ENCODE assay signal across 31 mouse cellular contexts in the genomic region with DNA sequence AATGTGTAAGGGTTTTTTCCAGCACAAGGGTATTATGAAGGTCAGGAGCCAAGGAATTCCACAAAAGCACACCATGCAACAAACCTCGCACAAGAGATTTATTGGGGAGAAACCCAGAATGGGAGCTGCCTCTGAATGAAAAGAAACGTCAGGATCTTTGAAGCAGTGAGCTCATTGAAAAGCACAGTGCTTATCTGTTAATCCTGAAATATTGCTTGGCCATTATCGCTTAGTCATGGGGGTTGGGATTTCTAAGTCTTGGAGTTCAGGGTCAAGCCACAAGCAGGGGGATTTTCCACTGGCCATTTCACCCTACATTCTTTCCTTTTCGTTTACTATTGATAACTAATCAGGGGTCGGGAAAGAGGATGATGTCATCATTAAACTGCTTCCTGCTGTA. TPM values are rescaled to one million over a fixed set of nuclear protein-coding genes. Genes with fewer than 3 reads are reported as not detected.
DNase-seq lines count a peak whose midpoint lies in the region; ATAC-seq and TF ChIP-seq lines count a peak whose summit lies in the region.
"Had no signal": no experiment of that assay in that cellular context is flagged by ENCODE, and none has a peak within 500 bp of the region (broad histone marks: within the 10 kb centered on the region; RNA-seq: fewer than 3 reads in every experiment).

No protein-coding gene starts in this region.

- ATAC-seq in hindbrain, embryonic 12.5 days (ENCODE audit: low FRiP score) = no peak

- H3K9me3 ChIP-seq in hindbrain, embryonic 10.5 days = no peaks in the 10 kb centered on the region
- no peaks in the 10 kb centered on the region for H3K9me3 ChIP-seq in hindbrain, embryonic 12.5 days (replicated peaks)
- H3K9me3 ChIP-seq in ES-Bruce4 (replicated peaks; ENCODE audit: control insufficient read depth, insufficient read depth, low read length, poor library complexity, severe bottlenecking) = no peaks in the 10 kb centered on the region
- H3K9me3 ChIP-seq: heart, embryonic 12.5 days; hindbrain, embryonic 13.5 days; limb, embryonic 10.5 days; liver, embryonic 15.5 days; lung, embryonic 15.5 days had no signal

- WGBS in hindbrain, embryonic 10.5 days = 47% methylated on average over 5 of the region's 5 CpGs
- 41% methylated on average over 5 of the region's 5 CpGs for WGBS in hindbrain, embryonic 12.5 days

- H3K9ac ChIP-seq in hindbrain, embryonic 12.5 days = no peak overlapping the region
- peak overlapping the region; percentile 47; the same call in 1 of the 2 replicates for H3K9ac ChIP-seq in ES-Bruce4 (ENCODE audit: low read depth, poor library complexity, severe bottlenecking)
- H3K9ac ChIP-seq: heart, embryonic 12.5 days; hindbrain, embryonic 13.5 days; liver, embryonic 15.5 days; lung, embryonic 15.5 days had no signal

- intact Hi-C loops in left cerebral cortex, postnatal 36 days (cut with DNase I) = no loop called here

- no peaks in the 10 kb centered on the region for H3K36me3 ChIP-seq in hindbrain, embryonic 10.5 days
- no peaks in the 10 kb centered on the region for H3K36me3 ChIP-seq in hindbrain, embryonic 12.5 days
- no peaks in the 10 kb centered on the region for H3K36me3 ChIP-seq in ES-Bruce4 (ENCODE audit: control insufficient read depth, insufficient read depth, low read length, poor library complexity, severe bottlenecking)
- H3K36me3 ChIP-seq: heart, embryonic 12.5 days; hindbrain, embryonic 13.5 days; limb, embryonic 10.5 days; liver, embryonic 15.5 days; lung, embryonic 15.5 days had no signal

- no peak overlapping the region for H3K4me3 ChIP-seq in hindbrain, embryonic 10.5 days
- no peak overlapping the region for H3K4me3 ChIP-seq in hindbrain, embryonic 12.5 days
- no peak overlapping the region for H3K4me3 ChIP-seq in ES-Bruce4 (ENCODE audit: low read depth, low read length)
- H3K4me3 ChIP-seq: heart, embryonic 12.5 days; hindbrain, embryonic 13.5 days; limb, embryonic 10.5 days; liver, embryonic 15.5 days; lung, embryonic 15.5 days; megakaryocyte, embryonic 14.5 days had no signal

- peak; percentile 12 for DNase-seq in embryo, embryonic 10 days (ENCODE audit: low spot score)
- DNase-seq in embryo, embryonic 9.5 days (ENCODE audit: extremely low spot score) = no peak
- no peak for DNase-seq in hindbrain, embryonic 10.5 days (ENCODE audit: low spot score)
- peak; percentile 37 for DNase-seq in brain, embryonic 14.5 days (ENCODE audit: low read depth)
- DNase-seq in kidney, adult 8-10 months = no peak
- DNase-seq in left cerebral cortex, postnatal 36 days (ENCODE audit: low spot score in 2 of 2) = no peak
- DNase-seq: adrenal gland, postnatal 25 days; B cell, adult 2 months; cerebellum, adult 11 months; cerebellum, postnatal 10 days; gastrocnemius, postnatal 14 days; heart, adult 18-20 months; heart, postnatal 10 days; kidney, postnatal 14 days; liver; lung, postnatal 36 days; right cerebral cortex, postnatal 14 days; spleen, adult 18-20 months had no signal

- no peak for TF ChIP-seq CTCF in ES-Bruce4 (IDR thresholded peaks at IDR 0.05; ENCODE audit: low read depth, low read length)
- TF ChIP-seq CTCF in brain, embryonic 14.5 days (IDR thresholded peaks at IDR 0.05; ENCODE audit: borderline replicate concordance, extremely low read depth, insufficient read depth, insufficient read length) = no peak

- no peak for TF ChIP-seq EP300 in ES-Bruce4 (IDR thresholded peaks at IDR 0.05; ENCODE audit: insufficient read depth, low read depth, low read length)

- peaks cover 10% of the 10 kb centered on the region for H3K4me1 ChIP-seq in hindbrain, embryonic 10.5 days (replicated peaks)
- H3K4me1 ChIP-seq in hindbrain, embryonic 12.5 days = no peaks in the 10 kb centered on the region
- H3K4me1 ChIP-seq in ES-Bruce4 (ENCODE audit: control insufficient read depth, insufficient read depth, low read length) = peaks cover 3% of the 10 kb centered on the region
- H3K4me1 ChIP-seq: liver, embryonic 15.5 days had no signal

- no peak overlapping the region for H3K4me2 ChIP-seq in hindbrain, embryonic 12.5 days (replicated peaks)
- H3K4me2 ChIP-seq: heart, embryonic 12.5 days; hindbrain, embryonic 13.5 days; liver, embryonic 15.5 days; lung, embryonic 15.5 days had no signal

- H3K27ac ChIP-seq in hindbrain, embryonic 10.5 days = 0 out of 2 replicates have a peak overlapping the region, but pooled peaks have one; percentile 0
- H3K27ac ChIP-seq in hindbrain, embryonic 12.5 days = no peak overlapping the region
- peak overlapping the region; percentile 76 for H3K27ac ChIP-seq in ES-Bruce4 (ENCODE audit: insufficient read depth, low read length)
- H3K27ac ChIP-seq: hindbrain, embryonic 13.5 days; limb, embryonic 10.5 days; liver, embryonic 15.5 days had no signal

- H3K27me3 ChIP-seq in hindbrain, embryonic 10.5 days (ENCODE audit: insufficient read depth, poor library complexity, severe bottlenecking) = no peaks in the 10 kb centered on the region
- H3K27me3 ChIP-seq in hindbrain, embryonic 12.5 days = no peaks in the 10 kb centered on the region
- no peaks in the 10 kb centered on the region for H3K27me3 ChIP-seq in ES-Bruce4 (ENCODE audit: control insufficient read depth, insufficient read depth, low read length, poor library complexity, severe bottlenecking)
- H3K27me3 ChIP-seq: CH12.LX; heart, embryonic 12.5 days; hindbrain, embryonic 13.5 days; liver, embryonic 15.5 days; lung, embryonic 15.5 days had no signal

- no peak for TF ChIP-seq POLR2A in ES-Bruce4 (IDR thresholded peaks at IDR 0.05; ENCODE audit: insufficient read depth, low read length)
- no peak for TF ChIP-seq POLR2A in brain, embryonic 14.5 days (IDR thresholded peaks at IDR 0.05; ENCODE audit: borderline replicate concordance, extremely low read depth, insufficient read depth, insufficient read length, poor library complexity, severe bottlenecking)

RNA-seq across cellular contexts. Expression of a gene that starts 5.1 kb away (rescaled TPM):
- 0.76 and 1.1 TPM in 2 replicates for polyA plus RNA-seq in hindbrain, embryonic 10.5 days (2016; fragmentation: Nextera tagmentation; extraction: Ambion mirVana)
- polyA plus RNA-seq in hindbrain, embryonic 12.5 days (2016; fragmentation: Nextera tagmentation; extraction: Ambion mirVana) = 0.34 and 0.37 TPM in 2 replicates
- 3.1 and 3.4 TPM in 2 replicates for polyA plus RNA-seq in ES-Bruce4 (2011; ENCODE audit: insufficient read depth, insufficient read length, low read depth, missing spikeins)
- polyA plus RNA-seq in brain, embryonic 14.5 days (2012; rRNA removed) = 0.47 and 0.57 TPM in 2 replicates
- total RNA-seq in left cerebral cortex, postnatal 36 days (2021) = under 1 TPM in 1 of 2 experiments, not detected in 1; 0.43 TPM
- total RNA-seq: adrenal gland, postnatal 25 days; CH12.LX; gastrocnemius, postnatal 14 days; heart, adult 18-20 months; heart, postnatal 10 days had no signal
- polyA plus RNA-seq: heart, embryonic 12.5 days; intestine, embryonic 14.5 days; kidney, adult 2 months; liver, embryonic 15.5 days had no signal

RNA-seq across cellular contexts. Expression of a gene that starts 22.5 kb away (rescaled TPM):
- 12.7 and 15.7 TPM in 2 replicates for polyA plus RNA-seq in hindbrain, embryonic 10.5 days (2016; fragmentation: Nextera tagmentation; extraction: Ambion mirVana)
- polyA plus RNA-seq in hindbrain, embryonic 12.5 days (2016; fragmentation: Nextera tagmentation; extraction: Ambion mirVana) = 17.2 and 17.6 TPM in 2 replicates
- polyA plus RNA-seq in ES-Bruce4 (2011; ENCODE audit: insufficient read depth, insufficient read length, low read depth, missing spikeins) = 6.9 and 9.4 TPM in 2 replicates
- 7.6 and 9.2 TPM in 2 replicates for polyA plus RNA-seq in brain, embryonic 14.5 days (2012; rRNA removed)
- 10 to 100 TPM; 18.7 to 19.1 TPM for total RNA-seq in left cerebral cortex, postnatal 36 days (2021)

RNA-seq across cellular contexts. Expression of a gene that starts 32.6 kb away (rescaled TPM):
- polyA plus RNA-seq in hindbrain, embryonic 10.5 days (2016; fragmentation: Nextera tagmentation; extraction: Ambion mirVana) = not detected in 2 replicates
- not detected in 2 replicates for polyA plus RNA-seq in hindbrain, embryonic 12.5 days (2016; fragmentation: Nextera tagmentation; extraction: Ambion mirVana)
- not detected in 2 replicates for polyA plus RNA-seq in ES-Bruce4 (2011; ENCODE audit: insufficient read depth, insufficient read length, low read depth, missing spikeins)
- polyA plus RNA-seq in brain, embryonic 14.5 days (2012; rRNA removed) = 0.05 TPM in 1 of 2 replicates, not detected in the other
- not detected for total RNA-seq in left cerebral cortex, postnatal 36 days (2021)
- total RNA-seq: adrenal gland, postnatal 25 days; CH12.LX; gastrocnemius, postnatal 14 days; heart, adult 18-20 months; heart, postnatal 10 days; left cerebral cortex, adult 8-10 months had no signal
- polyA plus RNA-seq: heart, embryonic 12.5 days; hindbrain, embryonic 13.5 days; kidney, adult 2 months; limb, embryonic 10.5 days; lung, embryonic 15.5 days; urinary bladder, adult 2 months had no signal

RNA-seq across cellular contexts. Expression of a gene that starts 39.8 kb away (rescaled TPM):
- polyA plus RNA-seq in hindbrain, embryonic 10.5 days (2016; fragmentation: Nextera tagmentation; extraction: Ambion mirVana) = 5.4 and 6.1 TPM in 2 replicates
- 8.4 and 9.6 TPM in 2 replicates for polyA plus RNA-seq in hindbrain, embryonic 12.5 days (2016; fragmentation: Nextera tagmentation; extraction: Ambion mirVana)
- polyA plus RNA-seq in ES-Bruce4 (2011; ENCODE audit: insufficient read depth, insufficient read length, low read depth, missing spikeins) = 1.7 and 2.2 TPM in 2 replicates
- 10.8 and 11.8 TPM in 2 replicates for polyA plus RNA-seq in brain, embryonic 14.5 days (2012; rRNA removed)
- total RNA-seq in left cerebral cortex, postnatal 36 days (2021) = 1 to 10 TPM; 4.0 to 4.6 TPM

RNA-seq across cellular contexts. Expression of a gene that starts 57.7 kb away (rescaled TPM):
- polyA plus RNA-seq in hindbrain, embryonic 10.5 days (2016; fragmentation: Nextera tagmentation; extraction: Ambion mirVana) = 0.61 and 1.2 TPM in 2 replicates
- 0.70 and 1.4 TPM in 2 replicates for polyA plus RNA-seq in hindbrain, embryonic 12.5 days (2016; fragmentation: Nextera tagmentation; extraction: Ambion mirVana)
- polyA plus RNA-seq in ES-Bruce4 (2011; ENCODE audit: insufficient read depth, insufficient read length, low read depth, missing spikeins) = 0.12 TPM in 1 of 2 replicates, not detected in the other
- polyA plus RNA-seq in brain, embryonic 14.5 days (2012; rRNA removed) = 1.5 and 1.7 TPM in 2 replicates
- total RNA-seq in left cerebral cortex, postnatal 36 days (2021) = 1 to 10 TPM; 3.1 to 3.8 TPM

Comparison
In these comparisons a context has a peak if more than half of its experiments do, and no peak if none do; other contexts are left out.
1. DNase-seq: peak in embryo, embryonic 10 days (single experiment) and brain, embryonic 14.5 days (single experiment); none in embryo, embryonic 9.5 days (single experiment), hindbrain, embryonic 10.5 days (single experiment), kidney, adult 8-10 months (0 of 2) and left cerebral cortex, postnatal 36 days (0 of 2).